Mouse (Mus musculus) intestine, postnatal 0 days (tissue): Measurements from ENCODE around the gene Nme2. TPM values are rescaled to one million over a fixed set of nuclear protein-coding genes. Genes with fewer than 3 reads are reported as not detected.

Experiments
- ATAC-seq: fragments of 200-750 bp; cut with Nextera tagmentation; 2 replicates; pipeline ENCODE4 v1.8.0; 2017; ENCODE audit warnings: mild to moderate bottlenecking, moderate TSS enrichment, moderate library complexity
- H3K27ac ChIP-seq: fragments of 300-500 bp; sonication (generic); 2 replicates; pipeline ENCODE4 v1.5.1; 2014; ENCODE audit warnings: mild to moderate bottlenecking, low read depth, low read length, moderate library complexity
- H3K27me3 ChIP-seq: fragments of 300-500 bp; sonication (generic); replicated peaks from 2 replicates; pipeline ENCODE4 v1.6.1; 2014; ENCODE audit warnings: low read length, mixed read lengths; ENCODE audit not compliant: control insufficient read depth, insufficient read depth
- H3K36me3 ChIP-seq: fragments of 300-500 bp; sonication (generic); 2 replicates; pipeline ENCODE4 v1.6.1; 2014; ENCODE audit warnings: mild to moderate bottlenecking, moderate library complexity; ENCODE audit not compliant: control insufficient read depth, insufficient read depth
- H3K4me1 ChIP-seq: fragments of 300-500 bp; sonication (generic); replicated peaks from 2 replicates; pipeline ENCODE4 v1.6.1; 2014; ENCODE audit warnings: antibody characterized with exemption, low read length, mixed read lengths; ENCODE audit not compliant: control insufficient read depth, insufficient read depth
- H3K4me2 ChIP-seq: fragments of 300-500 bp; sonication (generic); replicated peaks from 2 replicates; pipeline ENCODE4 v1.6.1; 2014; ENCODE audit warnings: low read depth, mild to moderate bottlenecking, moderate library complexity
- H3K4me3 ChIP-seq: fragments of 300-500 bp; sonication (generic); 2 replicates; pipeline ENCODE4 v1.5.1; 2014; ENCODE audit warnings: low read depth, low read length
- H3K9ac ChIP-seq: fragments of 300-500 bp; sonication (generic); 2 replicates; pipeline ENCODE4 v1.6.1; 2014; ENCODE audit warnings: mild to moderate bottlenecking, low read depth, low read length
- H3K9me3 ChIP-seq: fragments of 300-500 bp; sonication (generic); 2 replicates; pipeline ENCODE4 v1.6.1; 2016; ENCODE audit warnings: mixed run types; ENCODE audit not compliant: control insufficient read depth
- CTCF ChIP-seq: sonication (generic); IDR thresholded peaks from 2 replicates; pipeline ENCODE4 v1.5.1; 2016; ENCODE audit warnings: low read depth, mild to moderate bottlenecking, control low read depth, antibody characterized with exemption, moderate library complexity
- WGBS: fragments of 180-500 bp; shearing (Covaris S2); extraction: QIAGEN DNeasy Blood & Tissue Kit; methylation state at CpG from one replicate; pipeline ENCODE4 v1.1.7; 2014; 5-methylcytosine and 5-hydroxymethylcytosine counted together
- polyA plus RNA-seq: library from polyadenylated mRNA; unstranded; fragments of >200 nt; fragmentation: Nextera tagmentation; extraction: Ambion mirVana; gene quantifications from 2 replicates; pipeline ENCODE4 v1.2.1, GENCODE M21; 2015

The Nme2 gene
- polyA plus RNA-seq: 370 and 400 TPM in 2 replicates

DNA sequence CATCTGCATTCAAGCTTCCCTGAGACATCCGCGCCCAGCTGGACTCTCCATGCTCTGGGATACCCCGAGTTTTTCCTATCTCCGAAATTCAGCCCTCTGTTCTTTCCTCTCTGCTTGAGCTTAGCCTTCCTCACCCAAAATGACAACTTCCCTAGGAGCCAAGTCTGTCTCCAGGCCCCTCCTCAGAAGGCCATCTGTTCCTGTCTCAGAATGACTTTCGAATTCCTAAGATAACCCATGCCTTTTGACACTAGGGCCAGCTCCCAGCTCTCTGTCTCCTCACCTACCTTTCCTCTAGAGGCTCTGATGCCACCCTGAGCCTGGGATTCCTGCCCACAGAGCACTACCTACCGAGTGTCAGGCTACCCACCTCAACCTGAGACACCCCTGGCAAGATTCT is at the start of gene Nme2:
Gene Nme2, minus strand, starts transcription at position 101 of the 400 bp plus-strand sequence.
- H3K4me2 ChIP-seq: peak within 1 kb of the TSS; percentile 83
- no peaks in the 10 kb centered on the region for H3K9me3 ChIP-seq
- 0 out of 2 replicates have a peak, but pooled peaks cover 6% of the 10 kb centered on the region for H3K4me1 ChIP-seq
- under 1% methylated on average over 6 of the region's 6 CpGs for WGBS
- peak within 1 kb of the TSS; percentile 80 for H3K27ac ChIP-seq
- no peak for TF ChIP-seq CTCF
- H3K9ac ChIP-seq: peak within 1 kb of the TSS; percentile 59
- no peaks in the 10 kb centered on the region for H3K27me3 ChIP-seq
- H3K36me3 ChIP-seq: peaks cover 41% of the 10 kb centered on the region
- peak; percentile 17; the same call in 1 of the 2 replicates for ATAC-seq
- H3K4me3 ChIP-seq: peak within 1 kb of the TSS; percentile 67

DNA sequence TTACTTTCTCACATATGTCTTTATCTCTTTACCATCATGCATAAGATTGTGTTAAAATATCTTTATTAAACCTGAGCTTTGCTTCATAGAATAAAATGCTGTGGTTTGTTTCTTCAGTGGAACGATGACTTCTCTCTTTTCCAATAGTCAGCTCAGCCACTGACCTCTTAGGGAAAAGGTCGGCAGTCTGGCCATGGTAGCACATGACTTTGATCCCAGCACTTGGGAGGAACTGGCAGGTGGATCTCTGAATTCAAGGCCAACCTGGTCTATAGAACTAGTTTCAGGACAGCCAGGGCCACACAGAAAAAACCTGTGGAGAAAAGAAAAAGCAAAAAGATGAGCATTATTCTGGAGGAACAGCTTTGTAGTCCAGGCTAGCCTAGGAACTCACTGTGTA is 47.3 kb upstream of the Nme2 start:
- Histone ChIP-seq H3K36me3 (no peaks in the 10 kb centered on the region), H3K4me2 (no peak overlapping the region), H3K4me1 (no peaks in the 10 kb centered on the region), H3K27me3 (no peaks in the 10 kb centered on the region), H3K9me3 (no peaks in the 10 kb centered on the region), H3K4me3 (no peak overlapping the region), H3K9ac (no peak overlapping the region), H3K27ac (no peak overlapping the region)
- no peak for TF ChIP-seq CTCF
- ATAC-seq: no peak
- 77% methylated on average over 2 of the region's 2 CpGs for WGBS

DNA sequence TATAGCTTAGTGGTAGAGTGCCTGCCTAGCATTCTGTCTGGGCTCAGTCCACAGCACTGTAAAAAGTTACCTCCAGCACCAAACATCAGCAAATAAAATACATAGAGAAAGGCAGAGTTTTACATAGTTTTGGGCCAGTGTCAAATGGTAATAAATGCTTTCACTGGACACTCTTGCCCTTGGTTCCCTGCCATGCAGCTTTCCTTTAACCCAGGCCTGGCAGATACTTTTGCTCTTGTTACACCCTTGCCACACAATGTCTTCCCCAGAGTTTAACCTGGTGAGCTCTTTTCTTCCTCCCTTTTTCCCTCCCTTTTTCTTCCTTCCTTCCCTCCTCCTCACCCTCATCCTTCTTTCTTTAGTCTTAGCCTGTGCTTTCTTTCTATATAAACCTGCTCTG is 43.2 kb upstream of the Nme2 start:
- Histone ChIP-seq H3K4me1 (0 out of 2 replicates have a peak, but pooled peaks cover 7% of the 10 kb centered on the region), H3K9ac (no peak overlapping the region), H3K27me3 (no peaks in the 10 kb centered on the region), H3K4me2 (no peak overlapping the region), H3K4me3 (no peak overlapping the region), H3K36me3 (no peaks in the 10 kb centered on the region), H3K9me3 (no peaks in the 10 kb centered on the region), H3K27ac (no peak overlapping the region)
- no peak for ATAC-seq
- TF ChIP-seq CTCF: no peak

DNA sequence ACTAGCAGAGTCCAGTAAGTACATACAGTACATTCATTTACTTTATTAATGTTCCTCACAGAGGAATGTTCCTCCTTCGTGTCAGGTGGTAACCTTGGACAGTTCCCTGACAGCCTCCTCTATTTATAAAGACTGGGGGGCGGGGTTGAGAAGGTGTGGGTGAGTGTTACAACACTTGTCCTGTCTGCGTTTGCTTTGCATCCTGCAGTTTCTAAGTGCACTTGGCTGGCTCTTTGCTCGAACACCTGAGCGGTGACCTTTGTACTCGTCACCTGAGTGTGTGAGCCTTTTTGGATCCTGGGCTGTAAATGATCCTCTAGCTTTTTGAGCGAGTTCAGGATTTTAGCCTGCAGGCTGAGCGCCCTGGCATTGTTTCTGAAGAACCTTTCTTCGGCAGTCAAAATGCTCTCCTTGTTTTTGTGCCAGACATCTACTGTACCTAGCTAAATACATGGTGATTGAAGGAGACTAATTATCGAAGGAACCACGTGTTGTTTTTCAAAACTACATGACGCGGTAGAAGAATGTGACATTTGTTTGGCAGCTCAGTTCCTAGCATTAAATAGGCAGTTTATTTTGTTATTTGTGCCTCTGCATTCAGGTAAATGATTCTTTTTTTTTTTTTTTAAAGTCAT is 41.2 kb upstream of the Nme2 start:
- H3K36me3 ChIP-seq: no peaks in the 10 kb centered on the region
- H3K27me3 ChIP-seq: no peaks in the 10 kb centered on the region
- WGBS: 17% methylated on average over 13 of the region's 13 CpGs
- peak overlapping the region; percentile 97; the same call in 1 of the 2 replicates for H3K9ac ChIP-seq
- TF ChIP-seq CTCF: no peak
- H3K9me3 ChIP-seq: no peaks in the 10 kb centered on the region
- peak; percentile 52 for ATAC-seq
- peak overlapping the region; percentile 98 for H3K4me3 ChIP-seq
- H3K27ac ChIP-seq: peak overlapping the region; percentile 97
- H3K4me1 ChIP-seq: 0 out of 2 replicates have a peak, but pooled peaks cover 7% of the 10 kb centered on the region
- peak overlapping the region; percentile 80 for H3K4me2 ChIP-seq

DNA sequence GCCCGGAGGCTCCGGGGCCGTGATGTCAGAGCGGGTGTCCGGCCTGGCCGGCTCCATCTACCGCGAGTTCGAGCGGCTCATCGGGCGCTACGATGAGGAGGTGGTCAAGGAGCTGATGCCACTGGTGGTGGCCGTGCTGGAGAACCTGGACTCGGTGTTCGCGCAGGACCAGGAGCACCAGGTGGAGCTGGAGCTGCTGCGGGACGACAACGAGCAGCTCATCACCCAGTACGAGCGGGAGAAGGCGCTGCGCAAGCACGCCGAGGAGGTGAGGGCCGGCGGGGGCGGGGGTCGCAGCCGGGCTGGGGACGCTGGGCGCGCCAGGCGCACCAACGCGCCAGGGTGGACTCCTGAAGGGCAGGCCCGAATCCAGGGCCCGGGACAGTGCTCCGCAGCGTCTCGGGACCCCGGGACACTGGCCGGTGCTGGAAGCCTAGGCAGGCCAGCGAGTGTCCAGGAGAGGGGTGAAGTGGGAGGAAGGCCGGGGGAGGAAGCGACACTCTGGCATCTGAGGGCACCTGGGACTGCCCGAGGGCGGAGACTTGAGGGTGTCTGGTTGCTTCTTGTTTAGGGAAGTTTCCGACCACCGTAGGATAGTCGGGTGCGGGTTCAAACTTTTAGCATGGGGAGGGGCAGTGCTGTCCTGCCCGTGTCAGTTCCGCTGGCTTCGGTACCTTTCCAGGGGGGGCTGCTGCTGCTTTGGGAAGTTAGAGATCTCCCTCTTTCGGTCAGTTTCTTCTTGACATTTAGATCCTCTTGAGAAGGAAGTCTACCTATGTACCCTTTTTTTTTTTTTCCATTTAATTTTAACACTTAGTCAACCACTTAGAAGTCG is 40.5 kb upstream of the Nme2 start:
- no peaks in the 10 kb centered on the region for H3K9me3 ChIP-seq
- peak; percentile 7 for ATAC-seq
- TF ChIP-seq CTCF: peak; percentile 51
- no peaks in the 10 kb centered on the region for H3K36me3 ChIP-seq
- no peaks in the 10 kb centered on the region for H3K27me3 ChIP-seq
- peak overlapping the region; percentile 97 for H3K9ac ChIP-seq
- 0 out of 2 replicates have a peak, but pooled peaks cover 7% of the 10 kb centered on the region for H3K4me1 ChIP-seq
- peak overlapping the region; percentile 97 for H3K27ac ChIP-seq
- peak overlapping the region; percentile 98 for H3K4me3 ChIP-seq
- peak overlapping the region; percentile 80 for H3K4me2 ChIP-seq
- under 1% methylated on average over 58 of the region's 58 CpGs for WGBS

DNA sequence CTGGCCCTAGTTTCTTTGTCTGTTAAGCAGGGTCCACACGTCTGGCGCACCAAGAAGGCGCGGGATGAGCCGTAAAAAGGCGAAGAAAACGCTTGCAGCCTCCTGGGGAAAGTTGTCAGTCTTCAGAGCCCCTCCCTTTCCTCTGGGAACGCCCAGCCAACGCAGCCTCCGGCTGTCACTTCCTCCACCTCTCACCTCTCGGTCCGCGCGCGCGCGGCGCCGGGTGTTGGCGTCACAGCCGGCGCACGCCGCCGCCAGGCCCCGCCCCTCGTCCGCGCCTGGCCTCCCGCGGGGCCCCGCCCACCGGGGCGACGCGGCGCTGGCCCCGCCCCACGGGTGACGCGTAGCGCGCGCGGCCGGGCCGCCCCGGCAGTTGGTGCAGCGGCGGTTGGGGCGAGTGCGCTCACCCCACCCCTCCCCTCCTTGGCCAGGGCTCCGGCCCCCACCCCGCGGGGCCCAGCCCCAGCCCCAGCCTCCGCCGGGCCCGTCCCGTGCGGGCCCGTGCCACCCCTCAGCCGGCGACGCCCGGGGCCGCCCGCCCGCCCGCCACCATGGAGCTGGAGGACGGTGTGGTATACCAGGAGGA is 39.8 kb upstream of the Nme2 start, which contains the start of gene Spag9:
Gene Spag9, plus strand, starts transcription at position 372 of the 586 bp plus-strand sequence.
- Histone ChIP-seq H3K4me3 (peak within 1 kb of the TSS; percentile 98), H3K27ac (peak within 1 kb of the TSS; percentile 97), H3K9ac (peak within 1 kb of the TSS; percentile 97), H3K36me3 (no peaks in the 10 kb centered on the region), H3K9me3 (no peaks in the 10 kb centered on the region), H3K4me1 (0 out of 2 replicates have a peak, but pooled peaks cover 7% of the 10 kb centered on the region), H3K4me2 (peak within 1 kb of the TSS; percentile 80), H3K27me3 (no peaks in the 10 kb centered on the region)
- TF ChIP-seq CTCF: no peak
- WGBS: under 1% methylated on average over 45 of the region's 70 CpGs
- ATAC-seq: peak; percentile 90
